Mouse (Mus musculus) embryonic facial prominence, embryonic 12.5 days (tissue): ENCODE measurements around the gene Armc8. TPM values are rescaled to one million over a fixed set of nuclear protein-coding genes. Genes with fewer than 3 reads are reported as not detected.
"Not testable (repeated sequence)": the region's sequence is repeated elsewhere in the genome, so short reads cannot be mapped to it uniquely, and the experiment has no call there.

Experiments used
- ATAC-seq: fragments of 200-750 bp; cut with Nextera tagmentation; 2 replicates; pipeline ENCODE4 v1.8.0; 2017; ENCODE audit not compliant: insufficient number of reproducible peaks, insufficient read depth, low FRiP score, low TSS enrichment
- H3K27ac ChIP-seq: fragments of 300-500 bp; sonication (generic); 2 replicates; pipeline ENCODE4 v1.5.1; 2016; ENCODE audit warnings: mild to moderate bottlenecking
- H3K27me3 ChIP-seq: fragments of 300-500 bp; sonication (generic); 2 replicates; pipeline ENCODE4 v1.6.1; 2016; ENCODE audit warnings: mild to moderate bottlenecking, moderate library complexity
- H3K36me3 ChIP-seq: fragments of 300-500 bp; sonication (generic); 2 replicates; pipeline ENCODE4 v1.6.1; 2016; ENCODE audit warnings: mild to moderate bottlenecking
- H3K4me1 ChIP-seq: fragments of 300-500 bp; sonication (generic); 2 replicates; pipeline ENCODE4 v1.6.1; 2016
- H3K4me2 ChIP-seq: fragments of 300-500 bp; sonication (generic); replicated peaks from 2 replicates; pipeline ENCODE4 v1.6.1; 2016; ENCODE audit warnings: mild to moderate bottlenecking, moderate library complexity
- H3K4me3 ChIP-seq: fragments of 300-500 bp; sonication (generic); 2 replicates; pipeline ENCODE4 v1.5.1; 2016; ENCODE audit warnings: mild to moderate bottlenecking
- H3K9ac ChIP-seq: fragments of 300-500 bp; sonication (generic); 2 replicates; pipeline ENCODE4 v1.6.1; 2016; ENCODE audit warnings: mild to moderate bottlenecking, moderate library complexity
- H3K9me3 ChIP-seq: fragments of 300-500 bp; sonication (generic); 2 replicates; pipeline ENCODE4 v1.6.1; 2016; ENCODE audit warnings: mild to moderate bottlenecking, moderate library complexity
- WGBS: fragments of 180-500 bp; shearing (Covaris S2); methylation state at CpG from one replicate; pipeline ENCODE4 v1.1.7; 2016; 5-methylcytosine and 5-hydroxymethylcytosine counted together
- polyA plus RNA-seq: library from polyadenylated mRNA; unstranded; fragments of >200 nt; fragmentation: Nextera tagmentation; extraction: Ambion mirVana; gene quantifications from 2 replicates; pipeline ENCODE4 v1.2.1, GENCODE M21; 2016

The Armc8 gene
- 25.1 and 25.8 TPM in 2 replicates for polyA plus RNA-seq

DNA sequence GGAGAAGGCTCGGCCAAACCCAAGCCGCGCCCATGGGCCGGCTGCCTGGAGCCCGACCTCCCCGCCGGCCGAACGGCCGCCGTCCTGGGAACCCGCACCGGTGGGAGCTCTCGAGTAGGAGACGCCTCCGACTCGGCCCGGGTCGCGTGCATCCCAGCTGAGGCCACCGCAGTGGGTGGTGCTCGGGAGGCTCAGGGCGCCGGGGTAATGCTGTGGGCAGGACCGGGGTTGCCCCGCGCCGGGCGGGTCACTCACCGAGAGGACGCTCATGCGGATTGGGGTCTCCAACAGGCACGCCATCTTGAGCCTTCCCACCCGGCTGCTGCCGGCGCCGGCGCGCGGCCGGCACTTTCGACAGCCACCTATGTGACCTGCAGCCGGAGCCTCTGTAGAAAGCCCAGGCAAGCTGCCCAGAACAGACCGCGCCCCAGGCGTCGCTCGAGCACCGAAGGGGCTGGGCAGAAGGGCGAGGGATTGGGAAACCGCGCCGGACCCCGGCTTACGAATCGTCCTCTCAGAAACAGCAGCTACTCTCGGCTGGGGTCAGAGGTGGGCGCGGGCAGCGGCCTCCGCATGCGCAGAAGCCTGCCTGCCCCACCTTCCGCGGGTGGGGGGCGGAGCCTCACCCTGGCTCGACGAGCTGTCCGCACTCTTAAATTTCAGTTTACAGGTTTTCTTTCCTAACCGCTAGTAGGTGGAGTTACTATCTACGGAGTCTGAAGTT, at the start of gene Armc8:
TSS of gene Armc8 (minus strand) at position 553 of the 724 bp plus-strand sequence.
- H3K9me3 ChIP-seq, result no peaks in the 10 kb centered on the region
- peaks cover 11% of the 10 kb centered on the region for H3K4me1 ChIP-seq
- WGBS, result under 1% methylated on average over 70 of the region's 70 CpGs
- ATAC-seq, result peak; percentile 94
- H3K36me3 ChIP-seq, result no peaks in the 10 kb centered on the region
- 0 out of 2 replicates have a peak, but pooled peaks cover 2% of the 10 kb centered on the region for H3K27me3 ChIP-seq
- H3K4me3 ChIP-seq, result peak within 1 kb of the TSS; percentile 79
- H3K4me2 ChIP-seq, result peak within 1 kb of the TSS; percentile 93
- peak within 1 kb of the TSS; percentile 78 for H3K9ac ChIP-seq
- H3K27ac ChIP-seq, result peak within 1 kb of the TSS; percentile 95

DNA sequence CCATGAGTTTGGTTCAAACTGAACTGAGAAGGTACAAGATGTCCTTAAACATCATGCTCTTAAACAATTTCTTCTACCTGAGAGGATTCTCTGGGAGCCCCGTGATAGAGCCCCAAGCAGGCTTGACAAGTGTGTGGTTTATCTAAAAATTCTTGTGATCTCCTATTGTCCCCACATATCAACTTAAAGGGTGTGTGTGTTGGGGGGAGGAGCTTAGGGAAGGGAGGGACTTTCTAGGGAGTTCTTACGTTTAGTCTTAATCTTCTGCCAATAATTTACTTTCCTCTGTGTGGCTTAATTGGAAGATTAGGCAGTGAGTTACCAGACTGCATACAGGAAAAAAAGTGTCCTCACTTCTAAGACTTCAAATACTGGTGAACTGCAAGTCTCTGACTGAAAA, 43.5 kb upstream of the Armc8 start, which contains the start of gene A4gnt:
TSS of gene A4gnt (plus strand) at position 301 of the 400 bp plus-strand sequence.
- WGBS, result 47% methylated on average over 2 of the region's 2 CpGs
- Histone ChIP-seq H3K9me3 (no peaks in the 10 kb centered on the region), H3K4me1 (no peaks in the 10 kb centered on the region), H3K27ac (no peak within 1 kb of the TSS), H3K27me3 (no peaks in the 10 kb centered on the region), H3K9ac (no peak within 1 kb of the TSS), H3K4me3 (no peak within 1 kb of the TSS), H3K4me2 (no peak within 1 kb of the TSS), H3K36me3 (no peaks in the 10 kb centered on the region)
- no peak for ATAC-seq

DNA sequence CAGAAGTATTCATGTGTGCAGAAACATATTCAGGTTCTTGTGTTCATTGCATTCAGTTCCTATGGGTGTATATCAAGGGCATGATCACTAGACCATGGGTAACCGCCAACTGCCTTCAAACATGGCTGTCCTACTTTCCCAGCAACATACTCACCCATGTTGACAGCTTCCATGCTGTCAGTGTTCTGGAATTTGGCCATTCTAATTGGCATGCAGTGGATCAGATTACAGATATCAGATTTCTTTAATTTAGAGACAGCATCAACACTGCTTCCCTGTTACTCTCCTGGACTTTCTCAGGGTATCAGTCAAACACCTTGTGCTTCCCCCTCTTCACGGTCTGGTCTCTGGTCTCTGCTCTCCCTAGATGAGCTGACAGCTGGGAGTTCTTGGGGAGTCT, 34.9 kb upstream of the Armc8 start:
- no peak for ATAC-seq
- 50% methylated on average over 2 of the region's 2 CpGs for WGBS
- H3K4me2 ChIP-seq, result no peak overlapping the region

DNA sequence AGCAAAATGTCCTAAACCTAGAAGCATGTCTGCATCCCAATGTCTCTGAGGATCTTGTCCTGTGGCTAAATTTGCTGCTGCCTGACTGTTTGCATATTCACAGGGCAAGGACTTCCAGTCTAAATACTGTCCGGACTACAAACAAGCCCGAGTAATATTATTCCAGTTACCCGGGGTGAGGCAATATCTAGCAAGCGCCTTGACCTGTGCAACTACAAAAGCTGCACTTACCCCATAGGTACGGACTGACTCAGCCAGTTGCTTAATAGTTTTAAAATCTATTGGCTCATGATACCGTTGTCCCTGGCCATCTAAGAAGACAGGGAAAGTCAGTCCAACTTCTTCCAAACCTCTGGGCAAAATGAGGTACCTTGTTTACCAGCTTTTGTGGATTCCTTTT, 30.4 kb upstream of the Armc8 start:
- H3K9ac ChIP-seq, ATAC-seq, H3K27ac ChIP-seq, H3K4me1 ChIP-seq, H3K4me2 ChIP-seq, H3K36me3 ChIP-seq, H3K27me3 ChIP-seq, H3K4me3 ChIP-seq, H3K9me3 ChIP-seq: not testable (repeated sequence)
- 92% methylated on average over 6 of the region's 6 CpGs for WGBS

More for the DNA sequence above, 34.9 kb upstream of the Armc8 start:
- Histone ChIP-seq H3K4me1 (no peaks in the 10 kb centered on the region), H3K4me3 (no peak overlapping the region), H3K9me3 (no peaks in the 10 kb centered on the region), H3K36me3 (no peaks in the 10 kb centered on the region), H3K27me3 (no peaks in the 10 kb centered on the region), H3K9ac (no peak overlapping the region), H3K27ac (no peak overlapping the region)

DNA sequence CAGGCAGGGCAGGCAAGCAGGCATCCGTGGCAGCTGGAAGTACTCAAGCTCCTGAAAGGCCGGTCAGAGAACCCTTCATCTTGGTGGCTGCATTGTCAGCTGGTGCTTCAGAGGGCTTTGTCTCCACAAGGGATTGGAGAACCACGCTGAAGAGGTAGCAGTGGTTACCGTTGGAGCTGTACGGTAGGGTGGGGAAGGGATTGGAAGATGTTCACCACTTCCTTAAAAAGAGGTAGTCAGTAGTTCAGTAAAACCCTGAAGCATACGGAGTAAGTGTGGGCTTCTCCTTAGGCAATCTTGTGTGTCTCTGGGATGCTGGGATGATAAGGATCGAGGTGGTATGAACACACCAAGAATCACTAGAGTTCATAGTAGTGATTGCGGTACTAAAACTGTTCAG, 22.4 kb upstream of the Armc8 start:
- Histone ChIP-seq H3K4me2 (no peak overlapping the region), H3K27ac (no peak overlapping the region)
- 77% methylated on average over 8 of the region's 8 CpGs for WGBS

DNA sequence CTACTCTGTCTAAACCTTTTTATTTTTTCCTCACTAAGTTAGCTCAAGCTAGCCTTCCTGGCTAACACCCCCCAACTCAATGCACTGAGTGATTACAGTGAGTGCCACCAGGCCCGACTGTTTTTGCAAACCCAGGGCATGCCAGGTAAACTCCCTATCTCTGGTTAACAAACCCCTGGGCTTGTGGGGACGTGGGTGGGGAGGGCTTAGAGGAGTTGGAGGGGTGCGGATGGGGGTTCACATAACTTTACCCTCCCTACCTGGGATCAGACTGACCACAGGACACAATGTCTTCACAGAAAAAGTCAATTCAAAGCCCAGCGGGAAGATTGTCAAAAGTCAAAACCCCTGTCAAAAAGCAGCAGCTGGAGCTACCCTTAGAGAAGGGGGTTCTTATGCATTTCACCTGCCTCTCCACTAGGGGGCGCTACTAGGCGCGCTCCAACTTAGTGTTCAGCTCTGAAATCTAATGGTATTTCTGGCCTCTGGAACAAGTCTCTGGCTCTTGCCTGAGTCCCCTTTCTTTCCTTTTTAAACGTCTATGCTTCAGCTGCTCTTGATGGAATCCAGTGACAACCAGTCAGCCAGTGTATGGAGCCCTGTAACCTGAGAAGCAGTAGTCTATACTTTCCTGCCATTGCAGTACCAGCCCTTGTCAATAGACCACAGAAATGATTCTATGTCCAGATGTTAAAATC, 19.0 kb upstream of the Armc8 start:
- no peaks in the 10 kb centered on the region for H3K9me3 ChIP-seq
- H3K4me1 ChIP-seq, result no peaks in the 10 kb centered on the region
- no peak overlapping the region for H3K4me3 ChIP-seq
- peaks cover 23% of the 10 kb centered on the region for H3K36me3 ChIP-seq
- ATAC-seq, result no peak
- 26% methylated on average over 8 of the region's 8 CpGs for WGBS
- no peaks in the 10 kb centered on the region for H3K27me3 ChIP-seq
- H3K27ac ChIP-seq, result no peak overlapping the region
- H3K9ac ChIP-seq, result no peak overlapping the region
- no peak overlapping the region for H3K4me2 ChIP-seq

More for the DNA sequence above, 22.4 kb upstream of the Armc8 start:
- Histone ChIP-seq H3K4me3 (no peak overlapping the region), H3K27me3 (no peaks in the 10 kb centered on the region), H3K9me3 (no peaks in the 10 kb centered on the region), H3K9ac (no peak overlapping the region), H3K4me1 (no peaks in the 10 kb centered on the region), H3K36me3 (no peaks in the 10 kb centered on the region)
- no peak for ATAC-seq

DNA sequence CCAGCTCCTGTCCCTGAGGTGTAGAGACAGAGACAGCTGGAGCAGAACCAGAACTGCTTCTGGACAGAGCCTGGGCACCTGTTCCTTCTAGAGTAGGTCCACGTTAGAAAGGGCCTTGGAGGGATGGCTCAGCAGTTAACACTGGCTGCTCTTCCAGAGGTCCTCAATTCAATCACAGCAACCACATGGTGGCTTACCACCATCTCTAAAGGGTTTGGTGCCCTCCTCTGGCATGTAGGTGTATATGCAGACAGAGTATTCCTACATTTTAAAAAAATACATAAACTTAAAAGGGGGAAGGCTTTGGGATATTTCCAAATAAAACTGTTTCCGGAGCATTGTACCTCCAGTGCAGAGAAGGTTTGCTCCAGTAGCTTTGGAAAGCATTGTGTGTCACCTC, 12.0 kb upstream of the Armc8 start:
- Histone ChIP-seq H3K9ac (no peak overlapping the region), H3K27ac (no peak overlapping the region), H3K9me3 (no peaks in the 10 kb centered on the region), H3K4me1 (peaks cover 8% of the 10 kb centered on the region; the same call in 1 of the 2 replicates), H3K4me2 (no peak overlapping the region), H3K27me3 (no peaks in the 10 kb centered on the region), H3K4me3 (no peak overlapping the region), H3K36me3 (peaks cover 52% of the 10 kb centered on the region)
- 53% methylated on average over 2 of the region's 2 CpGs for WGBS
- no peak for ATAC-seq

DNA sequence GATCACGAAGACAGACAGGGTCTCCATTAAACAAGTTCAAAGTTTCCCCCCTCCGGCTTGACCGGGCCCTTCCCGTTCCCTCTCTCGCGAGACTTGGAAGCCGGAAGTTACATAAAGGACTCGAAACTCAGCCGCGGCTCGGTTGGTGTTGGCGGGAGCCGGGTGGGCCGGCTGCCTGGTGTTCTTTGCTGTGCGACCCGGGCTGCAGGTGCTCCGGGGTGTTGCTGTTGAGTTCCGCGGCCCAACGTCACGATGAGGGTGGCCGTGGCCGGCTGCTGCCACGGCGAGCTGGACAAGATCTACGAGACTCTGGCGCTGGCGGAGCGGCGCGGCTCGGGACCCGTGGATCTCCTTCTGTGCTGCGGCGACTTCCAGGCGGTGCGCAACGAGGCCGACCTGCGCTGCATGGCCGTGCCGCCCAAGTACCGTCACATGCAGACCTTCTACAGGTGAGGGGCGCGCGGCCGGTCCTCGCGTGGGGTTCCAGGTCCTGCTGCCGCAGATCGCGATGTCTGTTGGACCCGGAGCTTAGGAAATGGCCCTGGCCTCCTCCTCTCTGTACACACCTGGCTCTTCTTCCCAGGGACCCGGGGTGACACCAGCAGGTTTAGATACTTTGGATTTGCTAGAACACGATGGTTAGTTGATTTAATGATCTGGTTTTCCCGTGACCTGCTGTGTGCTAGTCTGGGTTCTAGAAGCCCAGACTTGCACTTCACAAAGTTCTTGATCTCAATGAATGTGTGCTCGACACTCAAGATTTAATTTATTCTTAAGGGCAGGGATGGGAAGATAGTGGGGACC, 7.2 kb upstream of the Armc8 start, which contains the start of gene Dbr1:
TSS of gene Dbr1 (plus strand) at position 123 of the 804 bp plus-strand sequence.
- Histone ChIP-seq H3K4me3 (peak within 1 kb of the TSS; percentile 96), H3K27me3 (0 out of 2 replicates have a peak, but pooled peaks cover 2% of the 10 kb centered on the region), H3K36me3 (peaks cover 15% of the 10 kb centered on the region), H3K9me3 (no peaks in the 10 kb centered on the region), H3K4me2 (peak within 1 kb of the TSS; percentile 71), H3K27ac (peak within 1 kb of the TSS; percentile 83), H3K9ac (peak within 1 kb of the TSS; percentile 93), H3K4me1 (peaks cover 8% of the 10 kb centered on the region; the same call in 1 of the 2 replicates)
- peak; percentile 80 for ATAC-seq
- WGBS, result under 1% methylated on average over 57 of the region's 57 CpGs

DNA sequence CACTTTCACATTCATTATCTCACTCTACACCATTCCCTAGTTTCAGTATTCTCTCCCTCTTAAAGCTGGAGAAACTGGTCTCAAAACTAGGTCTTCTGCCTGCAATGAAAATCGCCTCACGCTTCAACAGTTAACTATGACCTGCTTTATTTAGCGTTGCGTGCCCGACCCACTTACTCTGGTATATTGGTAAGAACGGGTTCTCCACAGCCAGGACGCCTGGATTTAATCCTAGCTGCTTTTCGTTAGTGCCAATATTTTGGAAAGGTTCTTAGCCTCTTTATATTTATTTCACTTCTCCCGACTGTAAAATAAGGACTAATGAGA, 335 bp upstream of the Armc8 start:
- peak overlapping the region; percentile 95 for H3K27ac ChIP-seq
- no peaks in the 10 kb centered on the region for H3K9me3 ChIP-seq
- peaks cover 11% of the 10 kb centered on the region for H3K4me1 ChIP-seq
- ATAC-seq, result peak; percentile 47
- WGBS, result 2% methylated on average over 9 of the region's 9 CpGs
- peak overlapping the region; percentile 78 for H3K9ac ChIP-seq
- H3K27me3 ChIP-seq, result 0 out of 2 replicates have a peak, but pooled peaks cover 2% of the 10 kb centered on the region
- peak overlapping the region; percentile 93 for H3K4me2 ChIP-seq
- no peaks in the 10 kb centered on the region for H3K36me3 ChIP-seq
- peak overlapping the region; percentile 79 for H3K4me3 ChIP-seq

DNA sequence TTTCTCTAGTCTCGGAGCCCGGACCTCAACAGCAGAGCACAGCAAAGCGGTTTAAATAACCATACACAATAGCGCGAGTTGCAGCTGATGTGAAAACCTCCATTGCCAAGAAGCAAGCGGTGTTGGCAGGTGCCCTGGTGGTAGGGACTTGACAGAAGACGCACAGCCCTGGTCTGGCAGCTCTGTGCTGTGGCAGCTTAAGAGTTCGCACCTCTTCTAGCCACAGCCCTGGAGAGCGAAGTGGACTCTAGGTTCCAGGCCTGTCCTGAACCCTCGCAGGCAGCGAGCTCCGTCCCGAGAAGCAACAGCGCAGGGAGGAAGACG, 714 bp downstream of the Armc8 start:
- Histone ChIP-seq H3K27me3 (0 out of 2 replicates have a peak, but pooled peaks cover 2% of the 10 kb centered on the region), H3K4me1 (peaks cover 11% of the 10 kb centered on the region), H3K36me3 (no peaks in the 10 kb centered on the region), H3K4me3 (peak overlapping the region; percentile 79), H3K9ac (peak overlapping the region; percentile 78), H3K27ac (peak overlapping the region; percentile 95), H3K9me3 (no peaks in the 10 kb centered on the region), H3K4me2 (peak overlapping the region; percentile 93)
- 2% methylated on average over 15 of the region's 15 CpGs for WGBS
- peak; percentile 32; the same call in 1 of the 2 replicates for ATAC-seq

DNA sequence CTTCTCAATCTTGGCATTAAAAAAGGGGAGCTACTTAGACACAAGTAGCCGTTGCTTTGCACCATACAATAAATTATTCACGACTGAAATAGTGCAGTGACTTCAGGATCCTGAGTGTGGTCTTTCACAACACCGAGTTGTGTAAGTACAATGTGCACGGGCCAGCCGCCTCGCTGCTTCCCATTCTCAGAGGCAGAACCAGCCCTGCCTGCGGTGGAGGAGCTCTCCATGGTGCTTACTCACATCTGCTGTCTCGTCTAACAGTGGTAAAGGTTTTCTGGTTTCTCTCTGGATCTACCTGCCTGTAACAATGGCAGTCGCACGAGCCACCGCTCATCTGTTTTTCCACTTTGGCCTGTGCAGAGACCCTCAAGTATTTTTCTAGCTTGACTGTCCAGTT, 5.0 kb downstream of the Armc8 start:
- H3K36me3 ChIP-seq, result no peaks in the 10 kb centered on the region
- no peak overlapping the region for H3K4me2 ChIP-seq
- H3K9me3 ChIP-seq, result no peaks in the 10 kb centered on the region
- no peaks in the 10 kb centered on the region for H3K27me3 ChIP-seq
- no peak overlapping the region for H3K9ac ChIP-seq
- no peak overlapping the region for H3K27ac ChIP-seq
- no peak for ATAC-seq
- 28% methylated on average over 11 of the region's 11 CpGs for WGBS
- H3K4me3 ChIP-seq, result no peak overlapping the region
- peaks cover 6% of the 10 kb centered on the region for H3K4me1 ChIP-seq
